Mouse (Mus musculus): ENCODE results near the gene Kif1a. TPM values are rescaled to one million over a fixed set of nuclear protein-coding genes. Genes with fewer than 3 reads are reported as not detected.

Kif1a gene
- polyA plus RNA-seq, 1 experiment = not detected

DNA sequence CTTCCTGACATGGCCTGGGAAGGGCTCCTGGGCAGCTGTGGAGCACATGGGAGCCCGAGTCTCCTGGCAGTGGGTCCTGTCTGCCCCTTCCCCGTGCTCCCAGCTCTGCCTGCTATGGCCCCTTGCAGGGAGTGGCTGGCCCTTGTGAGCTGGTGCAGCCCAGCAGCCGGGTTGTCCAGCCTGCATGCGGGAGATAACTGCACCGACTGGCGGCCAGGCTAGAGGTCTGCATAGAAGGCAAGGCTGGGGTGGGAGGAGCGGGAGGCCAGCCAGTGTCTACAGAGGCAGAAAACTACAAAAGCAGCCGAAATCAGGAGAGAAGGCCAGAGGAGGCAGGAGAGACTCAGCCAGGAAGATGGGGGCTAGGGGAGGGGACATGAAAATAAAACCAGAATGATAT lies 67.8 kb downstream of the Kif1a start:
- H3K4me3 ChIP-seq (ENCODE audit: insufficient read depth, low read length) = no peak overlapping the region
- H3K27ac ChIP-seq (ENCODE audit: insufficient read depth, low read depth, low read length) = no peak overlapping the region
- no peaks in the 10 kb centered on the region for H3K4me1 ChIP-seq (ENCODE audit: control insufficient read depth, insufficient read depth, low read length)
- TF ChIP-seq CTCF (IDR thresholded peaks at IDR 0.05; ENCODE audit: low read depth, low read length) (no peak), POLR2A (IDR thresholded peaks at IDR 0.05; ENCODE audit: borderline replicate concordance, low read depth, low read length) (no peak)

- Histone ChIP-seq H3K4me1 (ENCODE audit: control insufficient read depth, insufficient read depth, low read length) (no peaks in the 10 kb centered on the region), H3K4me3 (ENCODE audit: insufficient read depth, low read length) (no peak overlapping the region), H3K27ac (ENCODE audit: insufficient read depth, low read depth, low read length) (no peak overlapping the region)
- TF ChIP-seq POLR2A (IDR thresholded peaks at IDR 0.05; ENCODE audit: borderline replicate concordance, low read depth, low read length) = no peak
- no peak for TF ChIP-seq CTCF (IDR thresholded peaks at IDR 0.05; ENCODE audit: low read depth, low read length)
Observed at GRCm38 (mm10) chr1:93031199-93031598, 70.6 kb downstream of the Kif1a start.

DNA sequence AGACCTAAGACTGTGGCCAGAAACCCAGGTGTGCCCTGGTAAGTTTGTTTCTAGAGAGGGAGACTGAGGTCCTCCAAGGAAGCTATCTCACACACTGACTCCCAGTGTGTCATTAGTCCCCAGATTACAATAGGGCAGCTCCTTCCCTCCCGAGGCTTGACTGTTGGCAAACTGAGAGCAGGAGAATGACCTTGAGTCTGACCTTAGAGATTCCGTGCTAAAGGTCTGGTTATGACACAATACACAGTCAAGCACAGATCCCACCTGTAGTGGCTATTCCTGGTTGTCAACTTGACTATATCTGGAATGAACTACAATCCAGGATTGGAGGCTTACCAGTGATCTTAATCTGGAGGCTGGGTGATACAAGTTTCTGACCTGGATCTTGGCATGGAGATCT lies 71.7 kb downstream of the Kif1a start:
- Histone ChIP-seq H3K27ac (ENCODE audit: insufficient read depth, low read depth, low read length) (no peak overlapping the region), H3K4me1 (ENCODE audit: control insufficient read depth, insufficient read depth, low read length) (no peaks in the 10 kb centered on the region), H3K4me3 (ENCODE audit: insufficient read depth, low read length) (no peak overlapping the region)
- TF ChIP-seq POLR2A (IDR thresholded peaks at IDR 0.05; ENCODE audit: borderline replicate concordance, low read depth, low read length) = no peak
- TF ChIP-seq CTCF (IDR thresholded peaks at IDR 0.05; ENCODE audit: low read depth, low read length) = no peak

DNA sequence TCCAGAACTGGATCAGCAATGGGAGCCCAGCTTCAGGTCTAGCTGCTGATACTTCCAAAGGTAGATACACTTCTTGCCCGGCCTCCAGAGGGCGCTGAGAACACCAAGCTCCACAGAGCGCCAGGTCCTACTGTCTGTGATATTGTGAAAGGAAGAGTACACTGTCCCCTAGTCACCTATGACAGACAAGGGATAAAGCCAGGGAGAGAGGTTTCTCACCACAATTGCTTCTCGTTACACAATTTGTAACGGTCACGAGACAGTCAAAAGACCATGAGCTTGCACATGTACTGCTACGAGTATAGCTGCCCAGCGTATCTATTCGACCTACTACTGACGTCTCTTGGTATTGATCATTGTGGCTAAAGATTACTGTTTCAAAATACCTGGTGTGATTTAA lies 72.4 kb downstream of the Kif1a start:
- no peak overlapping the region for H3K27ac ChIP-seq (ENCODE audit: insufficient read depth, low read depth, low read length)
- no peak overlapping the region for H3K4me3 ChIP-seq (ENCODE audit: insufficient read depth, low read length)
- TF ChIP-seq CTCF (IDR thresholded peaks at IDR 0.05; ENCODE audit: low read depth, low read length) = peak; percentile 13; the same call in 1 of the 2 replicates
- no peak for TF ChIP-seq POLR2A (IDR thresholded peaks at IDR 0.05; ENCODE audit: borderline replicate concordance, low read depth, low read length)
- H3K4me1 ChIP-seq (ENCODE audit: control insufficient read depth, insufficient read depth, low read length) = no peaks in the 10 kb centered on the region

DNA sequence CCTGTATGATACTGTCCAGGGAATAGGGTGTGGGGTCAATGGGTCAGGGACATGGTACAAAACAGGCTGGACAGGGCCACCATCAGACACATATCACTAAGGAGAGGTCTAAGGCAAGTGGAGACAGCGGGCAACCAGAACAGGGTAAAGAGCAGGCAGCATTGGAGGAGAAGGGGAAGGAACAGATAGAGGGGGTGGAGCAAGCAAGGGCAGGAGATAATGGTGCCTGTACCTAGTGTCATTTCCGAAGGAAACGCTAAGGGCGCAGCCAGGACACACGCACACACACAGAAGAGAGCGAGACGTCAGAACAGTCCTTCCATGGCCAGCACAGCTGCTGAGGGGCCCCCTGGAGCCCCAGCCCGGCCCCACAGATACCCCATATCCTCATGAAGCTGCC lies 75.2 kb downstream of the Kif1a start:
- Histone ChIP-seq H3K4me1 (ENCODE audit: control insufficient read depth, insufficient read depth, low read length) (no peaks in the 10 kb centered on the region), H3K4me3 (ENCODE audit: insufficient read depth, low read length) (no peak overlapping the region), H3K27ac (ENCODE audit: insufficient read depth, low read depth, low read length) (no peak overlapping the region)
- no peak for TF ChIP-seq CTCF (IDR thresholded peaks at IDR 0.05; ENCODE audit: low read depth, low read length)

DNA sequence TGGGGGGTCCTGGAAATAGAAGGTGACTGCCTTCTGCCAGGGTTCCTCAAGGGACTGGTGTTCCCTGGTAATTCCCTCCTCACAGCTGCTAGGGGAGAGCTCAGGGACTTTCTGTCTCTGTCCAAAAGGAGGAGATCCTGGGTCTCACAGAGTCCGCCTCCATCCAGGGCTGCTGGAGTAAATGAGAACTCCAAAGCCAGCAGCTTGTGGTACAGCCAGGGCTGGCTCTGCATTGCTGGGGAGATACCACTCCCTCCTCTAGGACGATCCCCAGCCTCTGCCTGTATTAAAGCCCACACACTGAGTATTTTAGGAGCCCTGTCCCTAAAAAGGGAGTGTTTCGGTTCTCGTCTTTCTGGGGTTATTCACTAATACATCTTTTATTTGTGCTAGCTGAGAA lies 81.1 kb downstream of the Kif1a start:
- no peak for TF ChIP-seq CTCF (IDR thresholded peaks at IDR 0.05; ENCODE audit: low read depth, low read length)
- no peak for TF ChIP-seq POLR2A (IDR thresholded peaks at IDR 0.05; ENCODE audit: borderline replicate concordance, low read depth, low read length)

GRCm38 (mm10) chr1:93018716-93019115 lies 83.0 kb downstream of the Kif1a start:
- H3K27ac ChIP-seq (ENCODE audit: insufficient read depth, low read depth, low read length) = no peak overlapping the region
- H3K4me1 ChIP-seq (ENCODE audit: control insufficient read depth, insufficient read depth, low read length) = no peaks in the 10 kb centered on the region
- H3K4me3 ChIP-seq (ENCODE audit: insufficient read depth, low read length) = no peak overlapping the region
- TF ChIP-seq POLR2A (IDR thresholded peaks at IDR 0.05; ENCODE audit: borderline replicate concordance, low read depth, low read length) (no peak), CTCF (IDR thresholded peaks at IDR 0.05; ENCODE audit: low read depth, low read length) (no peak)

More for the DNA sequence above, 81.1 kb downstream of the Kif1a start:
- Histone ChIP-seq H3K27ac (ENCODE audit: insufficient read depth, low read depth, low read length) (no peak overlapping the region), H3K4me3 (ENCODE audit: insufficient read depth, low read length) (no peak overlapping the region), H3K4me1 (ENCODE audit: control insufficient read depth, insufficient read depth, low read length) (no peaks in the 10 kb centered on the region)

DNA sequence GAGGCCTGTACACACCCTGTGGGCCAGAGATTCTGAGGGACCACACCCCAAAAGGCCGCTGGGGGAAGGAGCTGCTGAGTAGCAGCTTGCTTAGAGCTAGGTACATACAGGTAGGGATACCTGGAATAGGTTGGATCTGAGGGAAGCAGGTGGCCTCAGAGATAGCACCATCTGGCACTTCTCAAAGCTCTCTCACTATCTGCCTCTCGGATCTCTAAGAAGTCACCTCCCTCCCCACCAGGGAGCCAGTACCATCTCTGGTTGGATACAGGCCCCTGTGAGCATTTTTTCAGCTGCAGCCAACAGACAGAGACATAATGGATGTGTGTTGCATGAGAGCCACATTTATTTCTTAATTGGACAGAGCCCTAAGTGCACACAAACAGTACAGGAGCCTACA lies 86.6 kb downstream of the Kif1a start:
- H3K4me1 ChIP-seq (ENCODE audit: control insufficient read depth, insufficient read depth, low read length) = peaks cover 4% of the 10 kb centered on the region
- TF ChIP-seq POLR2A (IDR thresholded peaks at IDR 0.05; ENCODE audit: borderline replicate concordance, low read depth, low read length) (no peak), CTCF (IDR thresholded peaks at IDR 0.05; ENCODE audit: low read depth, low read length) (no peak)
- H3K4me3 ChIP-seq (ENCODE audit: insufficient read depth, low read length) = no peak overlapping the region
- no peak overlapping the region for H3K27ac ChIP-seq (ENCODE audit: insufficient read depth, low read depth, low read length)

GRCm38 (mm10) chr1:93014460-93014859 lies 87.3 kb downstream of the Kif1a start:
- TF ChIP-seq CTCF (IDR thresholded peaks at IDR 0.05; ENCODE audit: low read depth, low read length) (peak; percentile 93), POLR2A (IDR thresholded peaks at IDR 0.05; ENCODE audit: borderline replicate concordance, low read depth, low read length) (no peak)
- Histone ChIP-seq H3K4me1 (ENCODE audit: control insufficient read depth, insufficient read depth, low read length) (peaks cover 4% of the 10 kb centered on the region), H3K4me3 (ENCODE audit: insufficient read depth, low read length) (no peak overlapping the region), H3K27ac (ENCODE audit: insufficient read depth, low read depth, low read length) (no peak overlapping the region)

DNA sequence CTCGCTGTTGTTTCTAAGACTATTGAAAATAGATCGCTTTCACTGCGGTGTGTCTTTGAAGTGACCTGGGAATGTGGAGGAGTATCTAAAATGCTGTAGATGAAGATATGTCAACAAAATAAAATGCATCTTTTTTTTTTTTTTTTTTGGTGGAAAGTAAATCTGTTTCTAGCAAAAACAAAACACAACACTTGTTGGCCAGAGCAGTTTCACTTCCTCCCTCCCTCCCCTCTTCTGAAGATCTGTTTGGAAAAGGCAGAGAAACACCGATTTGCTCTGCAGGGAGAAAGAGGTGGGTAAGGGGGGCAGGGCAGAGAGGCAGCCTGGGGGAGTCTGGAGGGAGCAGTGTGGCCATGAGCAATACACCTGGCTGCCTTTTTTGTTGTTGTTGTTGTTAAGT lies 88.4 kb downstream of the Kif1a start:
- Histone ChIP-seq H3K27ac (ENCODE audit: insufficient read depth, low read depth, low read length) (no peak overlapping the region), H3K4me1 (ENCODE audit: control insufficient read depth, insufficient read depth, low read length) (peaks cover 4% of the 10 kb centered on the region), H3K4me3 (ENCODE audit: insufficient read depth, low read length) (no peak overlapping the region)
- TF ChIP-seq CTCF (IDR thresholded peaks at IDR 0.05; ENCODE audit: low read depth, low read length) (no peak), POLR2A (IDR thresholded peaks at IDR 0.05; ENCODE audit: borderline replicate concordance, low read depth, low read length) (no peak)

GRCm38 (mm10) chr1:93012103-93012585 lies 89.6 kb downstream of the Kif1a start:
- no peak overlapping the region for H3K27ac ChIP-seq (ENCODE audit: insufficient read depth, low read depth, low read length)
- H3K4me1 ChIP-seq (ENCODE audit: control insufficient read depth, insufficient read depth, low read length) = peaks cover 4% of the 10 kb centered on the region
- TF ChIP-seq CTCF (IDR thresholded peaks at IDR 0.05; ENCODE audit: low read depth, low read length) (no peak), POLR2A (IDR thresholded peaks at IDR 0.05; ENCODE audit: borderline replicate concordance, low read depth, low read length) (no peak)
- H3K4me3 ChIP-seq (ENCODE audit: insufficient read depth, low read length) = no peak overlapping the region
